Mouse (Mus musculus) liver, embryonic 11.5 days (tissue): ENCODE data around the gene Cep104. TPM values are rescaled to one million over a fixed set of nuclear protein-coding genes. Genes with fewer than 3 reads are reported as not detected.

Source experiments
- ATAC-seq: fragments of 200-750 bp; cut with Nextera tagmentation; replicated peaks from 2 replicates; pipeline ENCODE4 v1.8.0; 2017; ENCODE audit warnings: moderate number of reproducible peaks, mild to moderate bottlenecking, moderate TSS enrichment, moderate library complexity; ENCODE audit not compliant: low FRiP score
- DNase-seq: peaks from one replicate; pipeline ENCODE4 v3.0.0-alpha.2; 2017; ENCODE audit warnings: low spot score
- H3K27ac ChIP-seq: fragments of 300-500 bp; sonication (generic); 2 replicates; pipeline ENCODE4 v1.5.1; 2014; ENCODE audit warnings: mild to moderate bottlenecking, low read depth, low read length, control low read depth
- H3K27me3 ChIP-seq: fragments of 300-500 bp; sonication (generic); replicated peaks from 2 replicates; pipeline ENCODE4 v1.6.1; 2014; ENCODE audit warnings: low read length, mixed read lengths; ENCODE audit not compliant: control insufficient read depth, insufficient read depth
- H3K36me3 ChIP-seq: fragments of 300-500 bp; sonication (generic); 2 replicates; pipeline ENCODE4 v1.6.1; 2014; ENCODE audit warnings: mild to moderate bottlenecking, low read length, moderate library complexity, mixed read lengths; ENCODE audit not compliant: control insufficient read depth, insufficient read depth
- H3K4me1 ChIP-seq: fragments of 300-500 bp; sonication (generic); replicated peaks from 2 replicates; pipeline ENCODE4 v1.6.1; 2014; ENCODE audit warnings: low read length, mixed read lengths; ENCODE audit not compliant: control insufficient read depth, insufficient read depth
- H3K4me2 ChIP-seq: fragments of 300-500 bp; sonication (generic); 2 replicates; pipeline ENCODE4 v1.6.1; 2014; ENCODE audit warnings: mild to moderate bottlenecking, control low read depth, moderate library complexity
- H3K4me3 ChIP-seq: fragments of 300-500 bp; sonication (generic); 2 replicates; pipeline ENCODE4 v1.5.1; 2014; ENCODE audit warnings: low read depth, low read length, control low read depth
- H3K9ac ChIP-seq: fragments of 300-500 bp; sonication (generic); 2 replicates; pipeline ENCODE4 v1.6.1; 2014; ENCODE audit warnings: low read depth, low read length, control low read depth
- H3K9me3 ChIP-seq: fragments of 300-500 bp; sonication (generic); 2 replicates; pipeline ENCODE4 v1.6.1; 2016; ENCODE audit warnings: low read length, inconsistent platforms, mixed read lengths; ENCODE audit not compliant: control insufficient read depth
- WGBS: fragments of 180-500 bp; shearing (Covaris S2); extraction: QIAGEN DNeasy Blood & Tissue Kit; methylation state at CpG from one replicate; pipeline ENCODE4 v1.1.7; 2014; 5-methylcytosine and 5-hydroxymethylcytosine counted together
- polyA plus RNA-seq: library from polyadenylated mRNA; unstranded; fragments of >200 nt; fragmentation: Nextera tagmentation; extraction: Ambion mirVana; gene quantifications from 2 replicates; pipeline ENCODE4 v1.2.1, GENCODE M21; 2014

Cep104 gene
- polyA plus RNA-seq, 1 experiment from 2014 or later, result 14.3 TPM

DNA sequence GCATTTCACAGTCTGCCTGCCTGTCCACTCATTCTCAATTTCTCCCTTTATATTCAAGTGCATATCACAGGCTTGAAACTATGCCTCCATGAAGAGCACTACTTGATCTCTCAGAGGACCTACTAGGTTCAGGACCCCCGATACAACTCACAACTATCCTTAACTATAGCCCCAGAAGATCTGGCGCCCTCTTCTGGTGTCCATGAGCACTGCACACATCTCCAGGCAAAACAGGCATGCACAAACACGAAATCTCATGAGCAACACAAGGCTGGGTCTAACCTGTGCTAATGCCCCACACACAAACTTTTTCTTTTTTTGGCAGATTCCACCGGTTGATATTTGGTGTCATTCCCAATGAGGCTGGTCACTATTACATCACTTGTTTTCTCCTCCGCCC, 70.8 kb downstream of the Cep104 start:
- ATAC-seq (no peak), DNase-seq (no peak)
- Histone ChIP-seq H3K9me3 (no peaks in the 10 kb centered on the region), H3K36me3 (no peaks in the 10 kb centered on the region), H3K4me1 (no peaks in the 10 kb centered on the region), H3K4me3 (no peak overlapping the region), H3K9ac (no peak overlapping the region), H3K27me3 (no peaks in the 10 kb centered on the region), H3K27ac (no peak overlapping the region), H3K4me2 (no peak overlapping the region)
- WGBS, result 61% methylated on average over 5 of the region's 5 CpGs

DNA sequence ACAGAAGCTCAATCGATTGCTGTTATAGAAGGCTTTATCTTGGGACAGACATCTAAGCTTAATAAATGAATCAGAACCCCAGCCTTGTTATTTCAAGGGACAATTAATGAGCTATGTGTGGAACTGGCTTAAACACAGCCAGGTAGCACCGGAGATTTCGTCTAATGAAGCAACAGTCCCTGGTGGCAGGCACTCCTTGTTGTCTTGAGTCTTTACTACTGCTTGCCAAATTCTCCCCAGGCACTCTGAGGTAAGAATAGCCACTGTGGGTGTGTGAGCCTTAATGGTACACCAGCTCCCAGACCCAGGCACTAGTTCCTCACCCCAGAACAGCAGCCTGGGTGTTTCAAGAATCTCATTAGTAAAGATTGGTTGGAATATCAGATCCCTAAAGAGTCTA, 76.4 kb downstream of the Cep104 start:
- WGBS, result 94% methylated on average over 3 of the region's 3 CpGs
- H3K9ac ChIP-seq, result no peak overlapping the region
- no peaks in the 10 kb centered on the region for H3K4me1 ChIP-seq
- H3K4me3 ChIP-seq, result no peak overlapping the region
- no peaks in the 10 kb centered on the region for H3K9me3 ChIP-seq
- no peak overlapping the region for H3K27ac ChIP-seq
- ATAC-seq (no peak), DNase-seq (no peak)
- H3K27me3 ChIP-seq, result no peaks in the 10 kb centered on the region; the same call in 1 of the 2 replicates
- no peaks in the 10 kb centered on the region for H3K36me3 ChIP-seq
- no peak overlapping the region for H3K4me2 ChIP-seq

GRCm38 (mm10) chr4:154053065-154053464, 78.1 kb downstream of the Cep104 start:
- no peak overlapping the region for H3K4me3 ChIP-seq
- 44% methylated on average over 4 of the region's 4 CpGs for WGBS
- peaks cover 3% of the 10 kb centered on the region; the same call in 1 of the 2 replicates for H3K27me3 ChIP-seq
- no peak overlapping the region for H3K9ac ChIP-seq
- no peak for ATAC-seq
- no peak overlapping the region for H3K27ac ChIP-seq
- H3K4me1 ChIP-seq, result no peaks in the 10 kb centered on the region
- H3K36me3 ChIP-seq, result no peaks in the 10 kb centered on the region
- H3K4me2 ChIP-seq, result no peak overlapping the region
- H3K9me3 ChIP-seq, result no peaks in the 10 kb centered on the region
- DNase-seq, result no peak

GRCm38 (mm10) chr4:154055482-154055881, 80.5 kb downstream of the Cep104 start:
- ATAC-seq (no peak), DNase-seq (no peak)
- Histone ChIP-seq H3K4me1 (no peaks in the 10 kb centered on the region), H3K36me3 (no peaks in the 10 kb centered on the region), H3K9ac (no peak overlapping the region), H3K27ac (no peak overlapping the region), H3K4me2 (no peak overlapping the region), H3K9me3 (no peaks in the 10 kb centered on the region), H3K4me3 (no peak overlapping the region), H3K27me3 (peaks cover 3% of the 10 kb centered on the region; the same call in 1 of the 2 replicates)
- 78% methylated on average over 7 of the region's 7 CpGs for WGBS

DNA sequence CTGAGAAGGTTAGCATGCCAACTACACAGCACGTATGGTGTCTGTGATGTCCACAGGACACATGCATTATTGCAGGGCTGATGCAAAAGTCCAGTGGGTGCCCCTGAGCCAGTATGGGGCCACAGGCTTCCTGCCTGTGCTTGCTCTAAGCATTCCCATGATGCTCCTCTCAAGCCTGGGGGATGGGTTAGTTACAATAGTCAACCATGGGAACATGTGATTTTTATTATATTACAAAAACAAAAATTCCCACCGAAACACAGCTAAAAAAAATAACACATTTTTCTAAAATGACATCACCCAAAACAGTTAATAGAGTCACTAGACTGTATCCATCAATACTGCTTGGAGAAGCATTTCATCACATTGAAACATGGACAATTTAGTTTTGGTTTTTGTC, 81.1 kb downstream of the Cep104 start:
- no peak for DNase-seq
- H3K9ac ChIP-seq, result no peak overlapping the region
- H3K27me3 ChIP-seq, result peaks cover 3% of the 10 kb centered on the region; the same call in 1 of the 2 replicates
- H3K36me3 ChIP-seq, result no peaks in the 10 kb centered on the region
- no peak overlapping the region for H3K4me3 ChIP-seq
- H3K9me3 ChIP-seq, result no peaks in the 10 kb centered on the region
- H3K4me1 ChIP-seq, result no peaks in the 10 kb centered on the region
- ATAC-seq, result no peak
- no peak overlapping the region for H3K4me2 ChIP-seq
- WGBS, result 77% methylated on average over 2 of the region's 2 CpGs
- H3K27ac ChIP-seq, result no peak overlapping the region

GRCm38 (mm10) chr4:154056661-154057060, 81.7 kb downstream of the Cep104 start:
- ATAC-seq, result no peak
- no peak overlapping the region for H3K27ac ChIP-seq
- WGBS, result 37% methylated on average over 2 of the region's 2 CpGs

GRCm38 (mm10) chr4:154057696-154058095, 82.7 kb downstream of the Cep104 start:
- Histone ChIP-seq H3K4me3 (no peak overlapping the region), H3K36me3 (no peaks in the 10 kb centered on the region), H3K27me3 (peaks cover 3% of the 10 kb centered on the region; the same call in 1 of the 2 replicates), H3K9me3 (no peaks in the 10 kb centered on the region), H3K4me1 (no peaks in the 10 kb centered on the region), H3K27ac (no peak overlapping the region), H3K4me2 (no peak overlapping the region), H3K9ac (no peak overlapping the region)
- DNase-seq (no peak), ATAC-seq (no peak)
- WGBS, result 61% methylated on average over 4 of the region's 4 CpGs

More at GRCm38 (mm10) chr4:154056661-154057060, 81.7 kb downstream of the Cep104 start:
- Histone ChIP-seq H3K27me3 (peaks cover 3% of the 10 kb centered on the region; the same call in 1 of the 2 replicates), H3K4me1 (no peaks in the 10 kb centered on the region), H3K4me2 (no peak overlapping the region), H3K9ac (no peak overlapping the region), H3K4me3 (no peak overlapping the region), H3K36me3 (no peaks in the 10 kb centered on the region), H3K9me3 (no peaks in the 10 kb centered on the region)
- DNase-seq, result no peak

Other genes with a start within 250 kb of the Cep104 start
- gene A430005L14Rik, start 18.0 kb upstream of the Cep104 start, polyA plus RNA-seq, result 90.4 and 91.4 TPM in 2 replicates
- 17.2 and 18.5 TPM in 2 replicates for gene Dffb, start 68 bp upstream of the Cep104 start, polyA plus RNA-seq
- gene Lrrc47, start 36.5 kb downstream of the Cep104 start, polyA plus RNA-seq, result 20.3 and 22.5 TPM in 2 replicates
- 414 and 426 TPM in 2 replicates for gene Smim1, start 51.0 kb downstream of the Cep104 start, polyA plus RNA-seq
- gene Ccdc27, start 67.5 kb downstream of the Cep104 start, polyA plus RNA-seq, result 0.08 TPM in 1 of 2 replicates, not detected in the other
- gene Trp73, start 165.0 kb downstream of the Cep104 start, polyA plus RNA-seq, result 0.04 and 0.18 TPM in 2 replicates
- 39.9 and 46.8 TPM in 2 replicates for gene Wrap73, start 167.2 kb downstream of the Cep104 start, polyA plus RNA-seq
- 133 and 149 TPM in 2 replicates for gene Tprgl, start 185.5 kb downstream of the Cep104 start, polyA plus RNA-seq
- gene Megf6, start 195.5 kb downstream of the Cep104 start, polyA plus RNA-seq, result 5.8 and 5.9 TPM in 2 replicates